Mouse (Mus musculus): Measurements from ENCODE around the gene Tmprss4.

DNA sequence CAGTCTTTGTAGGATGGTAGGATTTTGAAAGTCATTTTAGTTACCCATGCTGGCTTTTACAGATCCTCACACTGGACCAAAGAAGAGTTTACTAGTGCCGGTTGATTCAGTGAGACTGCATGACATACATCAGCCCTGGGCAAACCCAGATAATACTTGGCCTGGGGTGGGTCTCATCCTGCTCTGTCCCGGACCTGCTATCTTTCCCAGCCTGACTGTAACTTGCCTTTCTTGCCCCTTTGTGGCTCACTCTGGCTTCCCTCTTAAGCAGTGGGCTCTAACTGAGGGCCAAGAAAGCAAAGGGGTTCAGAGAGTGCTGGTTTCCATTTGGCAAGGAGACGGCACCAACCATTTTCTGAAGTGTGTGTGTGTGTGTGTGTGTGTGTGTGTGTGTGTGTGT, 15.8 kb upstream of the Tmprss4 start:
- TF ChIP-seq CTCF (IDR thresholded peaks at IDR 0.05): no peak
- no peak for TF ChIP-seq POLR2A (IDR thresholded peaks at IDR 0.05; ENCODE audit: insufficient read depth, low read depth, low read length)

All from heart, adult 2 months (tissue).